Mouse (Mus musculus) testis, adult 2 months (tissue): ENCODE data around the gene Ppp1r16b.

Source experiments
- CTCF ChIP-seq: fragments of 200-500 bp; IDR thresholded peaks from 2 replicates; pipeline ENCODE4 v1.5.1; 2012; ENCODE audit warnings: low read depth, mild to moderate bottlenecking, inconsistent platforms, low read length, moderate library complexity; ENCODE audit not compliant: control insufficient read depth, insufficient read depth, insufficient replicate concordance
- POLR2A ChIP-seq: fragments of 200-500 bp; IDR thresholded peaks from 2 replicates; pipeline ENCODE4 v1.6.1; 2012; ENCODE audit warnings: low read depth, mild to moderate bottlenecking, inconsistent platforms, low read length, moderate library complexity; ENCODE audit not compliant: control insufficient read depth

DNA sequence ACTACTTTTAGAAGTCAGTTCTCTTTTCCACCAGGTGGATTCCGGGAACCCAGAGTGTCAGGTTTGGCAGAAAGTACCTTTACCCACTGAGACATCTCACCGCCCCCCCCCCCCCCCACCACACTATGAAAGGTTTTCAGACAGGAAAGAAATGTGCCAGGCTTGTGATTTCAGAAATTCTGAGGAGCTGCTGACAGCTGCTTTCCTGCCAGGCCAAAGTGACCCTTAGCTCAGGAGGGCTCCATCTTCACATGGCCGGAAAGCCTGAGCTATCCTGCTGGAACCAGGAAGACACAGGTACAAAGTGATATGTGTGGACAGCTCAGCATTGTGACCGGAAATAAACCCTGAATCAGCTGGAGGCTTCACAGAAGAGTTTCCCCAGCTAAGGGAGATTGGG, 56.9 kb downstream of the Ppp1r16b start:
- TF ChIP-seq POLR2A (no peak), CTCF (no peak)
